Mouse (Mus musculus) urinary bladder, adult 18-20 months (tissue): ENCODE results near the gene Plk5.

Experiments
- DNase-seq, 2 experiments: peaks; one replicate each; pipeline ENCODE4 v3.0.0; 2022; ENCODE audit warnings: low spot score in 2 of 2, mixed read lengths in 2 of 2

The Plk5 gene

GRCm38 (mm10) chr10:80356001-80356682, at the start of gene Plk5:
TSS of gene Plk5 (plus strand) at chr10:80356459.
- DNase-seq, result no peak

- no peak for DNase-seq
Observed at GRCm38 (mm10) chr10:80311560-80311959, 44.7 kb upstream of the Plk5 start.

DNA sequence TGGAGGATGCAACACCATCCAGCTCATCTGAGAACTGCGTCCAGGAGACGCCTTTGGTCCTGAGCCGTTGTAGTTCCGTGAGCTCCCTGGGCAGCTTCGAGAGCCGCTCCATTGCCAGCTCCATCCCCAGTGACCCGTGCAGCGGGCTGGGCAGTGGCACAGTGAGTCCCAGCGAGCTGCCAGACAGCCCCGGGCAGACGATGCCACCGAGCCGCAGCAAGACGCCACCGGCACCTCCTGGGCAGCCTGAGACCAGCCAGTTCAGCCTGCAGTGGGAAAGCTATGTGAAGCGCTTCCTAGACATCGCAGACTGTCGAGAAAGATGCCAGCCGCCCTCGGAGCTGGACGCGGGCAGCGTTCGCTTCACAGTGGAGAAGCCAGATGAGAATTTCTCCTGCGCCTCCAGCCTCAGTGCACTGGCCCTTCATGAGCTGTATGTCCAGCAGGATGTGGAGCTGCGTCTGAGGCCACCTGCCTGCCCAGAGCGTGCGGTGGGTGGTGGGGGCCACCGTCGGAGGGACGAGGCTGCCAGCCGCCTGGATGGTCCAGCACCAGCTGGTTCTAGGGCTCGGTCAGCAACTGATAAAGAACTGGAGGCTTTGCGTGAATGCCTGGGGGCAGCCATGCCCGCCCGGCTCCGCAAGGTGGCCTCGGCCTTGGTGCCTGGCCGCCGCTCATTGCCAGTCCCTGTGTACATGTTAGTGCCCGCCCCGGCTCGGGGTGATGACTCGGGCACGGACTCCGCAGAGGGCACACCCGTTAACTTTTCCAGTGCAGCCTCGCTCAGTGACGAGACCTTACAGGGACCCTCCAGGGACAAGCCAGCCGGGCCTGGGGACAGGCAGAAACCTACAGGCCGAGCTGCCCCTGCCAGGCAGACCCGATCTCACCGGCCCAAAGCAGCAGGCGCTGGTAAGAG, 43.4 kb upstream of the Plk5 start:
- DNase-seq, result no peak

- DNase-seq, result no peak
Observed at GRCm38 (mm10) chr10:80313627-80314201, 42.5 kb upstream of the Plk5 start.

GRCm38 (mm10) chr10:80314494-80315001, 41.7 kb upstream of the Plk5 start:
- DNase-seq, result no peak

- DNase-seq, result no peak
Observed at GRCm38 (mm10) chr10:80315315-80315714, 40.9 kb upstream of the Plk5 start.

DNA sequence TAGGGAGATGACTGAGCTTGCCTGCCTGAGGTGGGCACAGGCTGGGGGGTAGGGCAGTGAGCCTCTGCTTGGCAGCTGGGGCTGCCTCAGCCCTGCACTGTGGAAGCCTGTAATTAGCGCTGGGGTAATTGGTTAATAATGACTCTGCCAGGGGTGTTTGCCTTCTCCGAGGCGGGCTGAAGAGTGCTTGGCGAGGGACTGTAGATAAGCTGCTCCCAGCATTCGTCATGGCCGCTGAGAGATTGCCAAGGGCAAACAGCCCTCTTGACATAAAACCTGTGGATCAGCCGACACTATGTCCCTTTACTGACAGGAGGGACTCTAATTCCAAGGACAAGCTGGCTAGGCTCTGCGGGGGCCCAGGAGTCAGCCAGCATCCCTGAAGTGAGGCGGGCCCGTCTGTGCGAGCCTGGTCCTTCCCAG, 39.9 kb upstream of the Plk5 start:
- DNase-seq, result no peak

- DNase-seq, result no peak
Observed at GRCm38 (mm10) chr10:80317011-80317410, 39.2 kb upstream of the Plk5 start.

DNA sequence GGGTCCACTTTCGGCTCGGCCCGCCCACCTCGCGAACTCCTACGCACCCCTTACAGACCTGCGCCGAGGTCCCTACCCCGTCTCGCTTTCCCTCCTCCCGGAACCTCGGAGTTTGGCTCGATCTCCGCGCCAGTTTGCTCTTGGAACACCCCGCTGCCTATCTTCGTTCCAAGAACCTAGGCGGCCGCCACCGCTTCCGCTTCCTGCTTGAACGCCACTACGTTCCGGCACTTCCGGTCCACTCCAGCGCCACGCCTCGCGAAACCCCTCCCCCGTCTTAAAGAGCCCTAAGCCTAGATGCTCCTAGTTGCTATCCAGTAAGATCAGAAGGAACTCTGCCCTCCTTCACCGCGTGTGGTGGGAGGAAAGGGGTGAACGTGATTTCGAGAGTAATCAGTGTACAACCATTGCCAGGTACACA, 35.9 kb upstream of the Plk5 start, which contains the start of gene 2310011J03Rik:
Gene 2310011J03Rik, minus strand, starts transcription at position 198 of the 421 bp plus-strand sequence.
- DNase-seq, result peak; percentile 83 to 90

- DNase-seq, result no peak
Observed at GRCm38 (mm10) chr10:80321014-80321669, 35.1 kb upstream of the Plk5 start.

DNA sequence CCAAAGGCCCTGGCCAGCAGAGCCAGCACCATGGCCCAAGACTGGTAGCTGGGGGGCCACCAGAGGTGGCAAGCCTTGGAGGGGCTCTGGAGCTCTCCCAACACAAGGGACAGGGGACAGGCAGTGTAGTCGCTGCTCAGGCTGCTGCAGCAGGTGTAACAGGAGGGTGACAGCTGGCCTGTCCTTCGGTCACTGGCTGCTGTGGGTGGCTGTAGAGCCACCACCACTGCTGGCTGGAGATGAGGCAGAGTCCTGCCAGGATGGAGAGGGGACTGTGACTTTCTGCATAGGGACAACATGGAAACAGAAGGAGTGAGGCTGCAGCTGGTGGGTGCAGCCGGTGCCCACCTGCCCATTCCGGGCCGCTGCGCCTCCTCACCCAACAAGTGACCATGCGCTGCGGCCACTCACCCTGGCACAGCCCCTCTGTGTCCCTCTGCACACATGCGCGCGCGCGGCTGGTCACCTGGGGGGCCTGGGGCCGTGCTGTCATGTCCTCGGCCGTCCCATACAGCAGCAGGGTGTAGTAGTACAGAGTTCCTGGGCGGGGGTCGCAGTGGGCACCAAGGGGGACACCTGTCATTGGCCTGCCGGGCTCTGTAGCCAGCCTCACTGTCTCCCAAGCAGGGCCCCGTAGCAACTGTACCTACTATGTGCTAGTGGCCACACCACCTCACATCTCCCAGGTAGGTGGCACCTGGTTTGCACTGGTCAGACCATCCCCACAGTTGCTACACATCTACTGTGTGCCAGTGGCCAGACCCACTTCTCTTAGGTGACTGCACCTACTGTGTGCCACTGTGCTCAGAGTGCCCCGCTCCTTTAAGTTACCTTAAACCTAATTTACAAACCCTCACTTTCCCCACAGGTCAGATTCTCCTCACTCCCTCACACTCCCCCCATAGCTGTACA, 34.3 kb upstream of the Plk5 start:
- DNase-seq, result no peak

- DNase-seq, result no peak
Observed at GRCm38 (mm10) chr10:80322811-80323211, 33.4 kb upstream of the Plk5 start.

GRCm38 (mm10) chr10:80323261-80324119, 32.8 kb upstream of the Plk5 start:
- DNase-seq, result peak; percentile 73 to 86

DNA sequence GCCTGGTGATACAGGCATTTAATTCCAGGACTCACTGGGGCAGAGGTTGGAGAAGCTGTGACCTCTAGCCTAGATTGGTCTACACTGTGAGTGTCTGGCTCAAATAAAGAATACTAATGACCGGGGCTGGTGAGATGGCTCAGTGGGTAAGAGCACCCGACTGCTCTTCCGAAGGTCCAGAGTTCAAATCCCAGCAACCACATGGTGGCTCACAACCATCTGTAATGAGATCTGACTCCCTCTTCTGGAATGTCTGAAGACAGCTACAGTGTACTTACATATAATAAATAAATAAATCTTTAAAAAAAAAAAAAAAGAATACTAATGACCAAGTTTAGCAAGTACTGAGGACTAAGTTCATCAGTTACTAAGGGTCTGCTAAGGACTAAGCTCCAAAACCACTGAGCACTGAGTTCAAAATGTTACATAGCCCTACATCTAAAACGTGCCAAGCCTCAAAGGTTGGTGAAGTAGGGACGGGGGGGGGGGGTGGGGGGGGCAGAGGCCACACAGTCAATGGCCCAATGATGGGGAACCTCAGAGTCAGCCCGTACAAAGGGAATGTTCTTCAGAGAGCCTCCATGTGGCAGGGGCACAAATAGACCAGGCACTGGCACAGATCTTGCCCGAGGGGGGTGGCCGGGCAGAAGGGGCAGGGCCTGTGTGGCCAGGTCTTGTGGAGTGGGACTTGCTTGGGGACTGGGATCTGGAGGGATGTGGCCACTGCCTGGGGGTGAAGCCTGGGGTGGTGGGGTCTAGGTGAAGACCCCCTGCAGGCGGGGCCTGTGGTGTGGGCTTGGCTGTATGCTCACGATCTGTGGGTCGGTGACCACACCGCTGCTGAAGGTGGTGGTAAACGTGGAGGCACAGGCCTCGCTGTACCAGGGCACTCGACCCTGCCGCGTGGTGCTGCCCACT, 31.9 kb upstream of the Plk5 start:
- no peak for DNase-seq

- DNase-seq, result no peak
Observed at GRCm38 (mm10) chr10:80325045-80325444, 31.2 kb upstream of the Plk5 start.

- DNase-seq, result peak; percentile 94 to 95
Observed at GRCm38 (mm10) chr10:80329273-80330081, 26.8 kb upstream of the Plk5 start, which contains the start of the genes Pcsk4 and Reep6. TSS of gene Pcsk4 (minus strand) at chr10:80329498. TSS of gene Reep6 (plus strand) at chr10:80329953.

DNA sequence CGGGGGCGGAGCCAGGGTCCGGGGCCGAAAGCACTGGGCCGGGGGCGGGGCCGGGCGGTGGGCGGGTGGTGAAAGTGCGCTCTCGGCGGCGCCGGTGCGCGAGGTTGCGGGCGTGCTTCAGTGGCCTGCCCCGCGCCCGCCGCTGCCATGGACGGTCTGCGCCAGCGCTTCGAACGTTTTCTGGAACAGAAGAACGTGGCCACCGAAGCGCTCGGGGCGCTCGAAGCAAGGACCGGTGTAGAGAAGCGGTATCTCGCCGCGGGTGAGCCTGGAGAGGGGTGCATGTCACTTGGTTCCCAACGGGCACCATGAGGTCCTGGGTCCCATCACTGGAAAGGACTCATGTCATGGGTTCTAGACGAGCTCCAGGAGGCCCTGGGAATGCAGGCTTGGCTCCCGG, 26.2 kb upstream of the Plk5 start:
- no peak for DNase-seq
